Mouse (Mus musculus) bone marrow macrophage, adult 2 months (primary cell): ENCODE measurements around the gene Trim66.

Source experiments
- CTCF ChIP-seq: IDR thresholded peaks from 2 replicates; pipeline ENCODE4 v1.5.1; 2012; ENCODE audit warnings: low read depth, mild to moderate bottlenecking, low read length, moderate library complexity
- POLR2A ChIP-seq: IDR thresholded peaks from 2 replicates; pipeline ENCODE4 v1.6.1; 2012; ENCODE audit warnings: mild to moderate bottlenecking, low read depth, low read length, borderline replicate concordance

DNA sequence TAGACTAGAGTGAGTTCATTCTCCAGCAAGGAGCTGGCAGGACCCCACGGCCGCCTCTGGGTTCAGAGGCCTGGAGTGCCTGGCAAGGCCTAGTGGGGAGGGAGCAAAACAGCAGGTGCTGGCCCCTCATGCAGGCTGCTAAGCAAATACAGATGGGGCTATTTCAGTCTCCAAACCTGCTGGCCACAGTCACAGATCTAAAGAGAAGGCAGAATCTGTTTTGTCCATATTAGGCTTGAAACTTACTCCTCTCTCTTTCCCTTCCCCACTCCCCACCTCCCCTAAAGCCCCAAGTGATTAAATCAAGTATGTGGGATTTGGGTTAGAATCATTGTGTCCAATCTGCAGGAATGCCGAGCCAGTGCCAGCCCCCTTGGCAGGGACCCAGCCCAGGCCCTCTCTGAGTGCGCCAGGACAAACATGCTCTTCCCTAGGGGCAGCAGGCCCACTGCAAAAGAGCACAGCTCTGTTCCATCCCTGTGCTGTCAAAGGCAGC is 28.6 kb upstream of the Trim66 start:
- TF ChIP-seq POLR2A, result no peak
- TF ChIP-seq CTCF, result no peak
